Mouse (Mus musculus) adrenal gland (tissue): ENCODE results near the gene Creb3l1.

Source experiments
- intact Hi-C: fragments of 180-260 bp; cut with DNase I; formaldehyde crosslinking; loops from one replicate; pipeline ENCODE4 v1.15.1; 2025
- microRNA-seq, 2 experiments: library from miRNA; unstranded; fragments of <30 nt; microRNA quantifications; one replicate each; pipeline ENCODE4; 2019

Creb3l1 gene

GRCm38 (mm10) chr2:91948792-91949241 lies 75.5 kb downstream of the Creb3l1 start:
- intact Hi-C loops = no loop called here

- intact Hi-C loops = no loop called here
Observed at GRCm38 (mm10) chr2:91948151-91948509, 76.2 kb downstream of the Creb3l1 start.

GRCm38 (mm10) chr2:91947397-91948150 lies 76.7 kb downstream of the Creb3l1 start:
- intact Hi-C loops = no loop called here

GRCm38 (mm10) chr2:91946836-91947235 lies 77.5 kb downstream of the Creb3l1 start:
- intact Hi-C loops = no loop called here

- intact Hi-C loops = loop anchor here (2.0 kb wide), 1 partner anchor 41 kb away; no protein-coding TSS in a partner anchor
Observed at GRCm38 (mm10) chr2:91945483-91945882, 78.8 kb downstream of the Creb3l1 start, which contains the start of gene Gm9821. TSS of gene Gm9821 (plus strand) at chr2:91945703.

- intact Hi-C loops = loop anchor here (2.0 to 5.0 kb wide), 2 partner anchors 42 to 113 kb away; no protein-coding TSS in a partner anchor
Observed at GRCm38 (mm10) chr2:91944170-91944950, 79.9 kb downstream of the Creb3l1 start.

- intact Hi-C loops = loop anchor here (5.0 kb wide), 1 partner anchor 115 kb away; no protein-coding TSS in a partner anchor
Observed at GRCm38 (mm10) chr2:91942356-91942755, 81.9 kb downstream of the Creb3l1 start.

GRCm38 (mm10) chr2:91939303-91939935 lies 84.9 kb downstream of the Creb3l1 start:
- intact Hi-C loops = no loop called here

- intact Hi-C loops = no loop called here
Observed at GRCm38 (mm10) chr2:91936154-91936553, 88.1 kb downstream of the Creb3l1 start.

GRCm38 (mm10) chr2:91934826-91935525 lies 89.3 kb downstream of the Creb3l1 start:
- intact Hi-C loops = no loop called here

GRCm38 (mm10) chr2:91934016-91934415 lies 90.3 kb downstream of the Creb3l1 start:
- intact Hi-C loops = no loop called here

GRCm38 (mm10) chr2:91933471-91933870 lies 90.8 kb downstream of the Creb3l1 start:
- intact Hi-C loops = no loop called here

GRCm38 (mm10) chr2:91932737-91933350 lies 91.5 kb downstream of the Creb3l1 start:
- intact Hi-C loops = no loop called here

Small RNA genes lying within 50 kb of the gene (microRNA-seq; reads per million reads assigned to microRNA genes)
- 0.23 to 0.25 reads per million in 2 experiments for gene Mir6999
